Mouse (Mus musculus) cerebellum, postnatal 25 days (tissue): ENCODE measurements at regions not wholly inside any gene's neighbourhood (a gene's known extent, or its start where the extent isn't known, plus 50 kb on each side); places are given as distances from the start of the nearest gene placed in this dataset.

Experiments
- DNase-seq, 2 experiments: peaks; one replicate each; pipeline ENCODE4 v3.0.0; 2021; ENCODE audit warnings: mixed read lengths in 2 of 2

GRCm38 (mm10) chr2:79087600-79088205 lies 167.5 kb upstream of the Itga4 start:
- peak; percentile 16 to 51 for DNase-seq

- no peak for DNase-seq
Observed at GRCm38 (mm10) chr2:79090273-79090672, 165.0 kb upstream of the Itga4 start.

GRCm38 (mm10) chr2:79094298-79094697 lies 160.9 kb upstream of the Itga4 start:
- DNase-seq: no peak

GRCm38 (mm10) chr2:79096532-79097251 lies 158.5 kb upstream of the Itga4 start:
- DNase-seq: no peak

GRCm38 (mm10) chr2:79099601-79100000 lies 155.6 kb upstream of the Itga4 start:
- DNase-seq: no peak

GRCm38 (mm10) chr2:79111673-79112072 lies 143.6 kb upstream of the Itga4 start:
- no peak for DNase-seq

- DNase-seq: no peak
Observed at GRCm38 (mm10) chr2:79112076-79112475, 143.2 kb upstream of the Itga4 start.

- DNase-seq: no peak
Observed at GRCm38 (mm10) chr2:79120610-79121345, 134.4 kb upstream of the Itga4 start.

GRCm38 (mm10) chr2:79122530-79122929 lies 132.7 kb upstream of the Itga4 start:
- DNase-seq: no peak

GRCm38 (mm10) chr2:79124272-79124976 lies 130.8 kb upstream of the Itga4 start:
- no peak for DNase-seq

GRCm38 (mm10) chr2:79126170-79126879 lies 128.9 kb upstream of the Itga4 start:
- no peak for DNase-seq

- DNase-seq: no peak
Observed at GRCm38 (mm10) chr2:79126996-79127741, 128.1 kb upstream of the Itga4 start.

- no peak for DNase-seq
Observed at GRCm38 (mm10) chr2:79127822-79128221, 127.4 kb upstream of the Itga4 start.

GRCm38 (mm10) chr2:79130660-79131059 lies 124.6 kb upstream of the Itga4 start:
- no peak for DNase-seq

- DNase-seq: no peak
Observed at GRCm38 (mm10) chr2:79131235-79131634, 124.0 kb upstream of the Itga4 start.

- DNase-seq: no peak
Observed at GRCm38 (mm10) chr2:79131743-79132517, 123.3 kb upstream of the Itga4 start.

GRCm38 (mm10) chr2:79132518-79132845 lies 122.7 kb upstream of the Itga4 start:
- DNase-seq: no peak

- no peak for DNase-seq
Observed at GRCm38 (mm10) chr2:79134281-79134680, 120.9 kb upstream of the Itga4 start.

- DNase-seq: no peak
Observed at GRCm38 (mm10) chr2:79135986-79136385, 119.2 kb upstream of the Itga4 start.

GRCm38 (mm10) chr2:79136619-79137458 lies 118.4 kb upstream of the Itga4 start:
- no peak for DNase-seq
